Mouse (Mus musculus) forebrain, postnatal 0 days (tissue): ENCODE results near the gene Ttc22. TPM values are rescaled to one million over a fixed set of nuclear protein-coding genes. Genes with fewer than 3 reads are reported as not detected.

ENCODE experiments used
- ATAC-seq: fragments of 200-750 bp; cut with Nextera tagmentation; 2 replicates; pipeline ENCODE4 v1.8.0; 2017; ENCODE audit warnings: mild to moderate bottlenecking, moderate library complexity
- DNase-seq: peaks from one replicate; pipeline ENCODE4 v3.0.0-alpha.2; 2015
- H3K27ac ChIP-seq: fragments of 300-500 bp; sonication (generic); 2 replicates; pipeline ENCODE4 v1.5.1; 2014; ENCODE audit warnings: low read depth, mild to moderate bottlenecking, antibody characterized with exemption, low read length, moderate library complexity, mixed read lengths
- H3K27me3 ChIP-seq: fragments of 300-500 bp; sonication (generic); 2 replicates; pipeline ENCODE4 v1.6.1; 2014; ENCODE audit warnings: mild to moderate bottlenecking, low read length, mixed read lengths; ENCODE audit not compliant: insufficient read depth
- H3K36me3 ChIP-seq: fragments of 300-500 bp; sonication (generic); 2 replicates; pipeline ENCODE4 v1.6.1; 2014; ENCODE audit warnings: mild to moderate bottlenecking, moderate library complexity; ENCODE audit not compliant: insufficient read depth
- H3K4me1 ChIP-seq: fragments of 300-500 bp; sonication (generic); 2 replicates; pipeline ENCODE4 v1.6.1; 2014; ENCODE audit warnings: antibody characterized with exemption; ENCODE audit not compliant: insufficient read depth
- H3K4me2 ChIP-seq: fragments of 300-500 bp; sonication (generic); 2 replicates; pipeline ENCODE4 v1.6.1; 2014; ENCODE audit warnings: low read depth, mild to moderate bottlenecking, moderate library complexity
- H3K4me3 ChIP-seq: fragments of 300-500 bp; sonication (generic); 2 replicates; pipeline ENCODE4 v1.5.1; 2014; ENCODE audit warnings: low read depth, low read length, mixed read lengths
- H3K9ac ChIP-seq: fragments of 300-500 bp; sonication (generic); 2 replicates; pipeline ENCODE4 v1.6.1; 2014; ENCODE audit warnings: mild to moderate bottlenecking
- H3K9me3 ChIP-seq: fragments of 300-500 bp; sonication (generic); 2 replicates; pipeline ENCODE4 v1.6.1; 2016; ENCODE audit warnings: low read length
- CTCF ChIP-seq: sonication (generic); IDR thresholded peaks from 2 replicates; pipeline ENCODE4 v1.5.1; 2016; ENCODE audit warnings: antibody characterized with exemption, control low read depth, low read depth
- WGBS: fragments of 180-500 bp; shearing (Covaris S2); extraction: QIAGEN DNeasy Blood & Tissue Kit; methylation state at CpG from one replicate; pipeline ENCODE4 v1.1.7; 2014; 5-methylcytosine and 5-hydroxymethylcytosine counted together
- polyA plus RNA-seq: library from polyadenylated mRNA; unstranded; fragments of >200 nt; fragmentation: Nextera tagmentation; extraction: Ambion mirVana; gene quantifications from 2 replicates; pipeline ENCODE4 v1.2.1, GENCODE M21; 2015
- total RNA-seq: library from RNA; depleted of rRNA; stranded (reverse); fragments of >200 nt; gene quantifications from 2 replicates; pipeline ENCODE4 v1.2.3, GENCODE M21; 2014

Ttc22 gene
- total and polyA plus RNA-seq, 2 experiments from 2014 or later = 1.6 to 2.5 TPM

DNA sequence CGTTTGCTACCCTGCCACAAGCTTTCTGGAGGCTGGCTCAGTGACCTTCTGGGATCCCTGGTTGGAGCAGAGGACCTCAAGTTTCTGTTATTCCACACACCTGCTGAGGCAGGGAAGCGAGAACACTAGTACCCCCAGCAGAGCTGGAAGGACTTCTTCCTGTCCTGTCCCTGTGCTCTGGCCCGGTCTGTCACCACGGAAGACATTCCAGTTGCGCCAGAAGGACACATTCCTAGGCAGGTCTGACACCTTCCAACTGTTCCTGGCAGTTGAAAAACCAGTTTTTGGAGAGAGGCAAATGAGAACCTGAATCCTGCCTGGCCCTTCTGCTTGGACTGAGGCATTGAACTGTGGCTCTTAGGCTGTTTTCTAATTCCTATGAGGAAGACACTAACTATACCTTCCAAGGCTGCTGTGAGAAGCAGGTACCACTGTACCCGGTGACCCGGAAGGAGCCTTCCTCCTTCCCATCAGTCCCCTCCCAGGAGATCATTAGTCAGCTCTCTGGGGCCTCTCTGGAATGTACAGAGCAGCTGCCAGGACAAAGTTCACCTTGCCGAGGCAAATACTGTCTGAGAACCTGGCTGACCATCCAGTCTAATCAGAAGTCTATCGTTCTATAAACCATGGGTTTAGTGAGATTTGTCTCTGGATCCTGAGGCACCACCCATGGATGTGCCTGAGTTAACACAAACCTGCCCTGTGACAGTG lies 6.6 kb downstream of the Ttc22 start:
- no peak overlapping the region for H3K4me3 ChIP-seq
- H3K27me3 ChIP-seq = peaks cover 9% of the 10 kb centered on the region; the same call in 1 of the 2 replicates
- no peak overlapping the region for H3K27ac ChIP-seq
- DNase-seq (no peak), ATAC-seq (no peak)
- H3K9ac ChIP-seq = no peak overlapping the region
- 66% methylated on average over 9 of the region's 9 CpGs for WGBS
- peaks cover 28% of the 10 kb centered on the region for H3K4me1 ChIP-seq
- no peak overlapping the region for H3K4me2 ChIP-seq
- H3K9me3 ChIP-seq = no peaks in the 10 kb centered on the region
- TF ChIP-seq CTCF = no peak
- H3K36me3 ChIP-seq = no peaks in the 10 kb centered on the region

DNA sequence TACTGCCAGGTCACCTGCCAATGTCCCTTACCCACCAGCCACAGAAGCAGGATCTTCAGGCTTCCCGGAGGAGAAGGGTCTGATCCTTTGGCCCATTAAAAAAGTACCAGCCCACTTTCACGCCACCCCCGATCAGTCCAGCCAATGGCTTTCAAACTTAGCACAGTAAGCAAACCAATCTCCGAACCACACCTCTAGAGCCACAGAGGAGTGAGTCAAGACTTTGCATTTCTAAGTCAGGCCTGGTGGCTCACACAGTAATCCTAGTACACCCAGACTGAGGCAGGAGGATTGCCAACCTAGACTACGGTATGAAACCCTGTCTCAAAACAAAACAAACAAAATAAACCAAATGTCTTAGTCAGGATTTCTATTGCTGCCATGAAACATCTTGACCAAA lies 7.1 kb downstream of the Ttc22 start:
- ATAC-seq (no peak), DNase-seq (no peak)
- no peak for TF ChIP-seq CTCF
- Histone ChIP-seq H3K4me3 (no peak overlapping the region), H3K4me2 (no peak overlapping the region), H3K9me3 (no peaks in the 10 kb centered on the region), H3K27me3 (peaks cover 5% of the 10 kb centered on the region; the same call in 1 of the 2 replicates), H3K27ac (no peak overlapping the region), H3K9ac (no peak overlapping the region), H3K4me1 (peaks cover 33% of the 10 kb centered on the region), H3K36me3 (no peaks in the 10 kb centered on the region)
- 75% methylated on average over 5 of the region's 5 CpGs for WGBS

DNA sequence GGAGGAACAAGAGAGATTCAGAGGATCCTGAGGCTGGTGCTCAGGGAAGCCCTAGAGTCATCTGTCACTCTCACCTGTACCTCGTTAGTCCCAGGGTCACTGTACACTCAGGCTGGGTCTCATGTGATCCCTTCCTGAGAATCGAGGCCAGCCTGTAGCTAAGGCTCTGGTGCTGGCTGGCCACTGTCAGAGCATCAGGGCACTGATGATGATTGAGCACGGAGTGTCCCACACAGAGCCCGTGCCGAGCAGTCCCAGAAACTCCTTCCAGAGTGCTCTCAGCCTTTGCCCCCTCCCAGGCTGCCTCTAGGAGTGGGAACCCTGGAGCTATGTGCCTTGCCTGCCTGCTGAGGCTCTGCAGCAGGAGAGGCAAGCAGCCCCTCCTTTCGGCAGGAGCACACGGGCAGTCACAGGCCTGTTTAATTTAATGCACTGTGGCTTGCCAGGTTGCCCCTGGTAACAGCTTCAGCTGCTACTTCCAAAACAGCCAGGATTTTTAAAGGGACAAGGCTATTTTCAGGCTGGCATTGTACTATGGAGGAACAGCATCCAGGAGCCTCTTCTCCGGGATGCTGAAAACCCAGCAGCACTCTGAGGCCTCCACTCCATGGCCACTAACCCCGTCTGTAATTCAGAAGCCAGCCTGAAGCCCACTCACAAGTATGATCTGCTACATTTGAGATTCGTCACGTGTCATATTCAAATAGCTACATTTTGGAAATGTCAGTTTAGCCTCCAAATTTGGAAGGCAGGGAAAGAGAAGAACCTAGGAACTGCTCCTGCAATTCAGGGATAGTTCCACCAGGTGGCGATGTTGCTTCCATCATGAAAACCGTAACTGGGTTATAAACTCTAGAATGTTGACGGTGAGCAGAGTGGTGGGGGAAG lies 8.3 kb downstream of the Ttc22 start:
- peak; percentile 91 for TF ChIP-seq CTCF
- Histone ChIP-seq H3K27me3 (no peaks in the 10 kb centered on the region), H3K9me3 (no peaks in the 10 kb centered on the region), H3K4me3 (no peak overlapping the region), H3K36me3 (no peaks in the 10 kb centered on the region), H3K9ac (peak overlapping the region; percentile 35; the same call in 1 of the 2 replicates), H3K4me1 (peaks cover 36% of the 10 kb centered on the region), H3K27ac (peak overlapping the region; percentile 91), H3K4me2 (0 out of 2 replicates have a peak overlapping the region, but pooled peaks have one; percentile 17)
- ATAC-seq (peak; percentile 96), DNase-seq (peak; percentile 95)
- 12% methylated on average over 14 of the region's 14 CpGs for WGBS

DNA sequence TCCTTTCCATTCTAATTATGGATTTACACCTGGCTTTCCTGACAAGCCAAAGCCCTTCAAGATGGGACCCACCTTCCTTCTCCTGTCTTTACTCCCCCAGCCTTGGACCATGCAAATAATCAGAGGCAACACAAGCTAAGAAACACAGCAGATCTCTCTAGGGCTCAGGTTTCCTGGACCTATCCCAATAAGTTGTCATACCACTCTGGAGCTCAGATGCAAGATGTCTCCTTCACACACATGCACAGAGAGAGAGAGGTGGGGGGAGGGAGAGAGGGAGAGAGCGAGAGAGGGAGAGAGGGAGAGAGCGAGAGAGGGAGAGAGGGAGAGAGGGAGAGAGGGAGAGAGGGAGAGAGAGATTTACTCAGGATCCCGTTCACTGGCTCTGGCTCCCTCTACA lies 10.1 kb downstream of the Ttc22 start:
- no peak overlapping the region for H3K4me3 ChIP-seq
- no peak overlapping the region for H3K4me2 ChIP-seq
- H3K27ac ChIP-seq = no peak overlapping the region
- ATAC-seq = no peak
- H3K9ac ChIP-seq = no peak overlapping the region
- peaks cover 36% of the 10 kb centered on the region for H3K4me1 ChIP-seq
- WGBS = 38% methylated on average over 1 of the region's 3 CpGs
- peak; percentile 25 for DNase-seq
- H3K36me3 ChIP-seq = no peaks in the 10 kb centered on the region
- H3K27me3 ChIP-seq = no peaks in the 10 kb centered on the region
- no peak for TF ChIP-seq CTCF
- H3K9me3 ChIP-seq = no peaks in the 10 kb centered on the region

DNA sequence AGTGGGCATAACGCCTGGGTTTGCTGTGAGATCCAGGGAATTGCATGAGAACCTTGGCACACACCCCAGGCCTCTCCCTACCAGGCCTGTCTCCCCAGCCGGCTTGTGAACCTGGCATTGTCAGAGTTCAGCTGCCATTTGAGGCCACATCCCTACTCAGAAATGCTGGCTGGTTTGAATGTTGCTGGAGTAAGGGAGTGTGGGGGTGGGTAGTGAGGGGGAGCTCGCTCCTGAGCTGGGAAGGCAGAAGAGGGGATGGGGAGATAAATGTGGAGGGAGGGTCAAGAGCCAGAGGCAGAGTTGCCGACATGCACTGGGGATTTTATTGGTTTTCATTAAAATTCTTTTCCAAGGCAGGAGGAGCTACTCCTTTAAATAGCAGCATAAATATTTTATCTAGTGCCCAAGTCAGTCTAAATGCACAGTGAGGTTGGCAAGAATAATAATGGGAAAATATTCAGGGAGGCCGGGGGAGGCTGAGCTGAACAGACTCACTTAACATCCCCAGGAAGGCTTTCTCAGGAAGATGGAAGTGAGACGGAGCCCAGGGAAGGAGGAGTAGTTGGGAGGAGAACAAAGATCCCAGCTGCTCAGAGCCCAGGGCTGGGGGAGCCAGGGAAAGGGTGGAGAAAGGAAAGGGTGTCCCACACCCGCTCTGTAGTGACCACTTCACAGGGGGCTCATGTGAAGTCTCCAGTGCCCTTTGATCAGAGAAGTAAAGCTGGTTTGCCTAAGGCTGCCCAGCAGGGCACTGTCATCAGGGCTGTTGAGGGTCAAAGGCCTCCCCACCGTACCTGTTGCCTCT lies 11.3 kb downstream of the Ttc22 start:
- TF ChIP-seq CTCF = no peak
- Histone ChIP-seq H3K4me1 (peaks cover 36% of the 10 kb centered on the region), H3K9ac (no peak overlapping the region), H3K36me3 (no peaks in the 10 kb centered on the region), H3K27me3 (no peaks in the 10 kb centered on the region), H3K4me2 (no peak overlapping the region), H3K4me3 (no peak overlapping the region), H3K9me3 (no peaks in the 10 kb centered on the region), H3K27ac (peak overlapping the region; percentile 64)
- peak; percentile 29 for DNase-seq
- WGBS = 25% methylated on average over 8 of the region's 8 CpGs
- no peak for ATAC-seq

DNA sequence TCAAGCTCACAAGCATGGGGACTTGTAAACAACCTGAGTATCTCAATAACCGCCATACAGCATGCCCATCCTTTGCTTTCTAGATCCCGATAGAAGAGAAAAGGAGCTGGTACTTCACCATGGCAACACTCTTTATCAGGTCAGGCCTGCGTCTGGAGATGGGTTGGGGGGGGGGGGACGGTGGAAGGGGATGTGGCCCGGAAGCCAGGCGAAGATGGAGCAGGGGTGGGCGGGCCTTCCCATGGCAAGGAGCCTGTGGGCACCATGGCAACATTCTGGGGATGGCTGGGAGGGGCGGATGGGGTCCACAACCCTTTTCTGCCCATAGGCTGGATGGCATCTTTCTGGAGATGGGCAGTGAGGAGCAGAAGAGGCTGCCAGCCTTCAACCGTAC lies 11.9 kb downstream of the Ttc22 start:
- no peak overlapping the region for H3K4me2 ChIP-seq

More for the DNA sequence above, 11.9 kb downstream of the Ttc22 start:
- H3K4me3 ChIP-seq = no peak overlapping the region
- no peaks in the 10 kb centered on the region for H3K36me3 ChIP-seq
- H3K9me3 ChIP-seq = no peaks in the 10 kb centered on the region
- ATAC-seq (0 out of 2 replicates have a peak, but pooled peaks have one; percentile 3), DNase-seq (no peak)
- no peak for TF ChIP-seq CTCF
- no peaks in the 10 kb centered on the region for H3K27me3 ChIP-seq
- H3K4me1 ChIP-seq = peaks cover 36% of the 10 kb centered on the region
- peak overlapping the region; percentile 64 for H3K27ac ChIP-seq
- H3K9ac ChIP-seq = no peak overlapping the region
- WGBS = 38% methylated on average over 8 of the region's 9 CpGs
